Mouse (Mus musculus) heart, postnatal 10 days (tissue): ENCODE measurements around the gene Atf7. TPM values are rescaled to one million over a fixed set of nuclear protein-coding genes. Genes with fewer than 3 reads are reported as not detected.
"Not testable (repeated sequence)": the region's sequence is repeated elsewhere in the genome, so short reads cannot be mapped to it uniquely, and the experiment has no call there.

Source experiments
- DNase-seq, 2 experiments: peaks; one replicate each; pipeline ENCODE4 v3.0.0; 2021
- intact Hi-C: fragments of 180-260 bp; cut with DNase I; formaldehyde crosslinking; loops from one replicate; pipeline ENCODE4 v1.15.1; 2025
- total RNA-seq, 2 experiments: library from RNA; stranded (reverse); gene quantifications; 2 replicates each; pipeline ENCODE4 v1.2.3; 2021

Atf7 gene
- 10 to 100 TPM; 71.3 to 79.2 TPM for total RNA-seq

- DNase-seq = peak; percentile 100
- intact Hi-C loops = loop anchor here (2.0 to 5.0 kb wide), 2 partner anchors 46 to 58 kb away; no protein-coding TSS in a partner anchor
These were observed at the start of gene Atf7, which contains the start of gene Gm28047 for GRCm38 (mm10) chr15:102624970-102625686. Atf7 (minus strand) TSS chr15:102625464. Gm28047 (minus strand) TSS chr15:102625067.

- intact Hi-C loops = no loop called here
- peak; percentile 77 to 81 for DNase-seq
These were observed 48.3 kb upstream of the Atf7 start for GRCm38 (mm10) chr15:102673548-102673947.

- intact Hi-C loops = no loop called here
- DNase-seq = peak; percentile 65 to 71
These were observed 47.2 kb upstream of the Atf7 start, which contains the start of gene Atp5g2 for GRCm38 (mm10) chr15:102672215-102673071. Atp5g2 (minus strand) TSS chr15:102672352.

GRCm38 (mm10) chr15:102671721-102672214 lies 46.5 kb upstream of the Atf7 start:
- intact Hi-C loops = loop anchor here (2.0 kb wide), 1 partner anchor 47 kb away; the partner anchor contains the start of genes Atf7 and Gm28047
- peak; percentile 91 for DNase-seq

- peak; percentile 98 to 99 for DNase-seq
- intact Hi-C loops = loop anchor here (2.0 kb wide), 1 partner anchor 46 kb away; the partner anchor contains the start of genes Atf7 and Gm28047
These were observed 45.7 kb upstream of the Atf7 start for GRCm38 (mm10) chr15:102670767-102671575.

GRCm38 (mm10) chr15:102670281-102670680 lies 45.0 kb upstream of the Atf7 start:
- DNase-seq = peak; percentile 48 to 50
- intact Hi-C loops = loop anchor here (2.0 kb wide), 1 partner anchor 45 kb away; the partner anchor contains the start of genes Atf7 and Gm28047

- intact Hi-C loops = loop anchor here (5.0 kb wide), 3 partner anchors 77 to 197 kb away; partner anchors contain the start of gene Pcbp2
- no peak for DNase-seq
These were observed 44.3 kb upstream of the Atf7 start for GRCm38 (mm10) chr15:102669571-102669970.

- intact Hi-C loops = loop anchor here (2.0 to 5.0 kb wide), 4 partner anchors 51 to 193 kb away; partner anchors contain the start of gene Pcbp2
- peak; percentile 66 to 80 for DNase-seq
These were observed 40.2 kb upstream of the Atf7 start for GRCm38 (mm10) chr15:102665494-102665893.

- intact Hi-C loops = loop anchor here (2.0 kb wide), 1 partner anchor 49 kb away; no protein-coding TSS in a partner anchor
- DNase-seq = no peak
These were observed 38.6 kb upstream of the Atf7 start for GRCm38 (mm10) chr15:102663825-102664224.

GRCm38 (mm10) chr15:102662601-102663000 lies 37.3 kb upstream of the Atf7 start:
- DNase-seq, intact Hi-C loops: not testable (repeated sequence)

- intact Hi-C loops = loop anchor here (2.0 kb wide), 1 partner anchor 31 kb away; no protein-coding TSS in a partner anchor
- DNase-seq = peak; percentile 48 to 52
These were observed 32.7 kb upstream of the Atf7 start for GRCm38 (mm10) chr15:102657926-102658381.

GRCm38 (mm10) chr15:102656658-102657057 lies 31.4 kb upstream of the Atf7 start:
- intact Hi-C loops = loop anchor here (2.0 kb wide), 1 partner anchor 30 kb away; no protein-coding TSS in a partner anchor
- peak; percentile 69 to 70 for DNase-seq

GRCm38 (mm10) chr15:102651928-102652660 lies 26.8 kb upstream of the Atf7 start:
- DNase-seq, intact Hi-C loops: not testable (repeated sequence)

- no peak for DNase-seq
These were observed 25.8 kb upstream of the Atf7 start for GRCm38 (mm10) chr15:102651107-102651506.

GRCm38 (mm10) chr15:102635817-102636216 lies 10.6 kb upstream of the Atf7 start:
- no peak for DNase-seq
- intact Hi-C loops = no loop called here

More at GRCm38 (mm10) chr15:102651107-102651506, 25.8 kb upstream of the Atf7 start:
- intact Hi-C loops = no loop called here

- DNase-seq = no peak
- intact Hi-C loops = no loop called here
These were observed 9.4 kb upstream of the Atf7 start for GRCm38 (mm10) chr15:102634684-102635083.

GRCm38 (mm10) chr15:102625687-102626055 lies 407 bp upstream of the Atf7 start:
- no peak for DNase-seq
- intact Hi-C loops = loop anchor here (2.0 kb wide), 2 partner anchors 31 to 45 kb away; no protein-coding TSS in a partner anchor

- DNase-seq = peak; percentile 40 to 55
- intact Hi-C loops = loop anchor here (2.0 to 5.0 kb wide), 2 partner anchors 46 to 57 kb away; no protein-coding TSS in a partner anchor
These were observed 834 bp downstream of the Atf7 start for GRCm38 (mm10) chr15:102624291-102624969.
